Mouse (Mus musculus): Measurements from ENCODE around the gene Rabggta.

Gene Rabggta

GRCm38 (mm10) chr14:55721700-55722437 is at the start of gene Rabggta:
Rabggta (minus strand) TSS chr14:55722263.
- peak; percentile 85 to 89 for DNase-seq (ENCODE audit: low spot score in 2 of 2)

DNA sequence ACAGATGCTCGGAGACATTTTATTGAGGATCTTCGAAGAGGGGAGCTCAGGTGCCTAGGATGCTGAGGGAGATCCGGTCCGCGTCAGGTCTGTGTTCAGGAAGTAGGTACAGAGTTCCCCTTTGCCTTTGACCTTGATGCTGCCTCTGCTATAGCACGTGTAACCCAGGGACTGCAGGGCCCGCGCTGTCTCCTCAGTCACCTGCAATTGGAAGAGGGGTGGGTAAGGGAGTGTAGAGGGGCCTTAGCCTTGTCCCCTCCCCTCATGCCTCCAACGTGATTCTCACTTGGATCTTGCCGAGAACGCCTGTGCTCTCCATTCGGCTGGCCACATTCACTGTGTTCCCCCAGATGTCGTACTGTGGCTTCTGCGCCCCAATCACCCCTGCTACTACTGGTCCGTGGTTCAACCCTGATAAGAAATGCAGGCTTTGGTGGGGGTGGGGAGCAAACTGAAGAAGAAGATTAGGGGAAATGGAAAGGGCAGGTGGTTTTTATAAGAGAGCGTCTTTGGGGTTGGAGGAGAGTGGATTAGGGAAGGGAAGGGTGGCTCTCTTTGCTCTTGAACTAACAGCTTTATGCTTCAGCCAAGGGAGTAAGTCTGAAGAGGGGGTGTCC is 47.1 kb upstream of the Rabggta start:
- DNase-seq (ENCODE audit: low spot score in 2 of 2) = no peak

- no peak for DNase-seq (ENCODE audit: low spot score in 2 of 2)
These were observed 46.5 kb upstream of the Rabggta start for GRCm38 (mm10) chr14:55768555-55768954.

GRCm38 (mm10) chr14:55767519-55768414 is 45.7 kb upstream of the Rabggta start:
- DNase-seq (ENCODE audit: low spot score in 2 of 2) = no peak

DNA sequence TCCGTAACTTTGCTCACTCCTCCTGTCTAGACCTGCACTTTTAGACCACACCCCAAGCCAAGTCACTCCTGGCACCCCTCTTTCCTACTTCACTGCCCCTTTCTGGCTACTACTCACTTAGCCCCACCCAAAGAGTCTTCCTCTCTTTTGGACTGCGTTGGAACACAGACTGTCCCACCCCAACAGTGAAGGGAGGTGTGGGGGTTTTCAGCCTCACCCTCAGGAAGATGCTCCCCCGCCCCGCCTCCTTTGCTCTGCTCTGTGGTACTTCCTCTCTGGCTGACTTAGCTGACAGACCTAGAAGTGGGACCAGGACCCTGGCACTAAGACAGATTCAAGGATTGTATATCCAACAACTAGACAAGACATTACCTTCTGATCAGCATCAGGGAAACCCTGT is 43.6 kb upstream of the Rabggta start, which contains the start of gene Ltb4r1:
TSS of gene Ltb4r1 (plus strand) at position 267 of the 400 bp plus-strand sequence.
- no peak for DNase-seq (ENCODE audit: low spot score in 2 of 2)

DNA sequence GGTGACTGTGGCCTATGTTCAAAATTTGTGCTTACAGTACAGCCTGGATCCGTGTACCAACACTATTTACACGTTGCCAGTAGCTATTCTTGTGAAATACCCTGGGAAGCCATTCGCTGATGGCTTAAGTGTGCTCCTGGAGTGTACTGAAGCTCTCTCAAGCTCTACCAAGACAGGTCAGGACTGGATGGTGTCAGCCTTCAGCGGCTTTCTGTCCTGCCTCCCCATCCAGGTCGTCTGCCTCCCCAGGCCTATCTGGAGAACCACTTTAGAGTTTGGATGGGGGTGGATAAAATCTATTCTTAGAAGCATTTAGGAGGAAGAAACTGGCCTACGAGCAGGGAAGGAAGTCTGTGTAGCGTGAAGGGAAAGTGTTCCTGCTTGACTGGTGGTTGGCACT is 41.1 kb upstream of the Rabggta start:
- DNase-seq (ENCODE audit: low spot score in 2 of 2) = no peak

DNA sequence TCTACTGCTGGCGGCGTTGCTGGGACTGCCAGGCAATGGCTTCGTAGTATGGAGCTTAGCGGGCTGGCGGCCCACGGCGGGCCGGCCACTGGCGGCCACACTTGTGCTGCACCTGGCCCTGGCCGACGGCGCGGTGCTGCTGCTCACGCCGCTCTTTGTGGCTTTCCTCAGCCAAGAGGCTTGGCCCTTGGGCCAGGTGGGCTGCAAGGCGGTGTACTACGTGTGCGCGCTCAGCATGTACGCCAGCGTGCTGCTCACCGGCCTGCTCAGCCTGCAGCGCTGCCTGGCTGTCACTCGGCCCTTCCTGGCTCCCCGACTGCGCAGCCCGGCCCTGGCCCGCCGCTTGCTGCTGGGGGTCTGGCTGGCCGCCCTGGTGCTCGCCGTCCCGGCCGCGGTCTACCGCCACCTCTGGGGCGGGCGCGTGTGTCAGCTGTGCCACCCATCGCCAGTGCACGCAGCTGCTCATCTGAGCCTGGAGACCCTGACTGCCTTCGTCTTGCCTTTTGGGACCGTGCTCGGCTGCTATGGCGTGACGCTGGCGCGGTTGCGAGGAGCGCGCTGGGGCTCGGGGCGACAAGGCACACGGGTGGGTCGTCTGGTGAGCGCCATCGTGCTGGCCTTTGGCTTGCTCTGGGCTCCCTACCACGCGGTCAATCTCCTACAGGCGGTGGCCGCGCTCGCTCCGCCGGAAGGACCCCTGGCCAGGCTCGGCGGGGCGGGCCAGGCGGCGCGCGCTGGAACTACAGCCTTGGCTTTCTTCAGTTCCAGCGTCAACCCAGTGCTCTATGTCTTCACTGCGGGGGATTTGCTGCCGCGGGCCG is 40.1 kb upstream of the Rabggta start:
- DNase-seq (ENCODE audit: low spot score in 2 of 2) = no peak

DNA sequence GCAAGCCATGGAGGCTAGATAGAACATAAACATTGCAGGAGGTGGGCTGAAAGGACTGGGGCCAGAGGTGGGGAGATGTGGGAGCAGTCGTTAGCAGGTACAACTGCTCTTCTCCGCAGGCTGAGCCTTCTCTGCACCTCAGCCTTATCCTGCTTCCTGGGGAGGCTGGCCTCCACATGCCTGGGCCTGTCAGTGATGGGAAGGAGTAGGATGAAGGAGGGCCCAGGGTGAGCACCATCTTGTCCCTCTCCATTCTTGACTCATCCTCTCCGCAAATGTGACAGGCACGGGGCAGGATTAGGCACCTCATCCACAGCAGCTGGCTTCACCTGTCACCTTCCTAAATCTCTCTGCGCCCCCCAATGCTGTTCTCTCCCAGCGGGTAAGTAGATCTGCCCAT is 39.1 kb upstream of the Rabggta start, which contains the start of gene Ltb4r2:
TSS of gene Ltb4r2 (plus strand) at position 266 of the 400 bp plus-strand sequence.
- no peak for DNase-seq (ENCODE audit: low spot score in 2 of 2)

DNA sequence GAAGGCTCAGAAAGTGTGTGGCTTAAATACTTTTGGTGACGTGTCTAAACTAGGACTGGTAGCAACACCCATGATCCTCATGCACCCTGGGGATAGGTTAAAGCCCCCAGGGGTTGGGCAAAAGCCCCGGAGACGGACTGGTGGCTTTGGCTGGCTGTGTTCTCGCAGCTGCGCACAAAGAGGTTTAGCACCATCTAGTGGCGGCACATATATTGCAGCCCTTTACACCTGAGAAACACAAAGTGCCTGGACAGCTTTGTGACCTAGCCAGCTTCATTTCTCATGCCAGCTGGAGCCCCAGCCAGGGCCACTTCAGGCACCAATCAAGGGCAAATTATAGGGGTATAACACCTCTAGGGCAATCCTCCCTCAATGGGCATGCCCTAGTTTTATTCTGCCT is 38.1 kb upstream of the Rabggta start:
- DNase-seq (ENCODE audit: low spot score in 2 of 2) = peak; percentile 85 to 86

GRCm38 (mm10) chr14:55758363-55758784 is 36.3 kb upstream of the Rabggta start, which contains the start of gene Cideb:
Cideb (minus strand) TSS chr14:55758458.
- no peak for DNase-seq (ENCODE audit: low spot score in 2 of 2)

GRCm38 (mm10) chr14:55757566-55757965 is 35.5 kb upstream of the Rabggta start:
- no peak for DNase-seq (ENCODE audit: low spot score in 2 of 2)

GRCm38 (mm10) chr14:55747051-55747847 is 25.2 kb upstream of the Rabggta start:
- no peak for DNase-seq (ENCODE audit: low spot score in 2 of 2)

DNA sequence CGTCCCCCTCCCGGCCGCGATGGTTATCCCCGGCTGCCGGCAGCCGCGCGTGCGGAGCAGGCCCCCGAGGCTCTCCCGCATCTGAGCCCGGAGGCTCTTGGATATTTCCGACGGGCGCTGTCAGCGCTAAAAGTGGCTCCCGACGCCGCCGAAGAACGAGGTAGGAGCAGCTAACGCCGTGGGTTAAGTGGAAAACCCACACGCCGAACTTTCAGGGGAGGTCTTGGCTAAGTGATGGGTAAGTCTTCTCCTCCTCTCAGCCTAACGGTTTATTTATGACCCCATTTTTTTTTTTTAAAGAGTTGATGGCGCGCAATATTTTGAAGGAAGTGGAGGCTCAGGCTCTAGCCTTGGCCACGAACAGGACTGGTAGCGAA is 23.8 kb upstream of the Rabggta start:
- DNase-seq (ENCODE audit: low spot score in 2 of 2) = no peak

GRCm38 (mm10) chr14:55745180-55745860 is 23.3 kb upstream of the Rabggta start, which contains the start of the genes Dhrs1 and Nop9:
Dhrs1 (minus strand) TSS chr14:55745690.
Nop9 (plus strand) TSS chr14:55745693.
- DNase-seq (ENCODE audit: low spot score in 2 of 2) = peak; percentile 58 to 73

- peak; percentile 85 to 89 for DNase-seq (ENCODE audit: low spot score in 2 of 2)
These were observed 21.6 kb upstream of the Rabggta start for GRCm38 (mm10) chr14:55743711-55744110.

DNA sequence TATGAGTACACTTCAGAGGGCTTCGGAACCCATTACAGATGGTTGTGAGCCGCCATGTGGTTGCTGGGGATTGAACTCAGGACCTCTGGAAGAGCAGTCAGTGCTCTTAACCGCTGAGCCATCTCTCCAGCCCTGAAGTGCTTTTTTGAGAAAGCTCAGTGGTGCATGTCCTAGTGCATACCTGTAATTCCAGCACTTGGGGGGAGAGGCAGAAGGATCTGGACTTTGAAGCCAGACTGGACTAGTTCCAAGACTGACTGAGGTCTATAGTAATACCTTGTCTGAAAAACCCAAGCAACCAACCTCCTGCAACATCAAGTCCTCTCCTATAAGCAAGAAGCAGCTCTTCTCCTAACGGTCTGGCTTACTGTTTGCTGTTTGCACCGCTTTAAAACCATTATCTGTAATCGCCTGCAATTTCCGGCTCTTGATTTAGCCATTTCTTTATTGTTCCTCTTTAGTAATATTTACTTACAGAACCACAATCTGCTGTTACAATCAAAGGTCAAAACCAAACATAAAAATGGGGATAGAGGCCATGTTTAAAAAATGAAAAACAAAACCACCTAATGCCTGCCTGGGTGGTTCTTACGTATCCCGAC is 15.1 kb upstream of the Rabggta start:
- no peak for DNase-seq (ENCODE audit: low spot score in 2 of 2)

DNA sequence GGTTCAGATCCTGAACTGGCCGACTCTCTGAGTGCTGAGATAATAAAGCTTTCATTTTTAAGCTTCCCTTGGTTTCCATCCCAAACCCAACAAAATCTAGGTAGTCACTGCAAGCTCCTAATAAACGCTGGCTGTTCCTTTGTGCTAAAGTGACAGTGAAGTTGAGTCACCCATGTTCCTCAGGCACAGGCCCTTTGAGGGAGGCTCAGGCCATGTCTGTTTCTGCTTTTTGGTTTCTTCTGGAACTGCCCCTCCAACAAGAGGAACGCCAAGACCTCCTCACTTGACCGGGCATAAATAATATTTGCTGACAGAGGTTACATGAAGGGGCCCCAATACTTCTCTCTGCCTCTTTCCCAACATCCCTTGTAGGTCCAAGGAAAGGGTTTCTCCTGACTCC is 13.7 kb upstream of the Rabggta start:
- DNase-seq (ENCODE audit: low spot score in 2 of 2) = no peak

DNA sequence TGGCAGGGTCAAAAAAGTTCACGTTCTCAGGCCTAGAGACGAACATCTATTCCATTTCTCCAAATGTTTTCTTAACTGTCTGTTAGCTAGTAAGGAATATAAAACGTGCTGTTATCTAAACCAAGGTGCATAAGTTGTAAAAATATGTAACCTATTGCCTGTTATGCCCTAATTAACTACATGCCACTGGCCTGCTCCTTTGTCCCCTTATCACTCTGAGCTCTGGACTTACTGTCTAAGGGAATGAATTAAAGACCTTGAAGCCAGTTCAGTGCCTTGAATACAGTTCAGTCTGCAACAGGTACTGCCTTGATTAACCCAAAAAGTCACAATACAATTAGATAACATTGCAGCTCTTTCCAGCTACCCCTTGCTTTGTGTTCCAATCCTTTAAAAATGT is 13.3 kb upstream of the Rabggta start:
- DNase-seq (ENCODE audit: low spot score in 2 of 2) = no peak

- no peak for DNase-seq (ENCODE audit: low spot score in 2 of 2)
These were observed 12.8 kb upstream of the Rabggta start for GRCm38 (mm10) chr14:55734869-55735268.

Measured in frontal cortex, postnatal 25 days (tissue).